Mouse (Mus musculus) forebrain, postnatal 0 days (tissue): ENCODE data around the gene Ddx46. TPM values are rescaled to one million over a fixed set of nuclear protein-coding genes. Genes with fewer than 3 reads are reported as not detected.
"Not testable (repeated sequence)": the region's sequence is repeated elsewhere in the genome, so short reads cannot be mapped to it uniquely, and the experiment has no call there.

ENCODE experiments used
- ATAC-seq: fragments of 200-750 bp; cut with Nextera tagmentation; 2 replicates; pipeline ENCODE4 v1.8.0; 2017; ENCODE audit warnings: mild to moderate bottlenecking, moderate library complexity
- DNase-seq: peaks from one replicate; pipeline ENCODE4 v3.0.0-alpha.2; 2015
- H3K27ac ChIP-seq: fragments of 300-500 bp; sonication (generic); 2 replicates; pipeline ENCODE4 v1.5.1; 2014; ENCODE audit warnings: low read depth, mild to moderate bottlenecking, antibody characterized with exemption, low read length, moderate library complexity, mixed read lengths
- H3K27me3 ChIP-seq: fragments of 300-500 bp; sonication (generic); 2 replicates; pipeline ENCODE4 v1.6.1; 2014; ENCODE audit warnings: mild to moderate bottlenecking, low read length, mixed read lengths; ENCODE audit not compliant: insufficient read depth
- H3K36me3 ChIP-seq: fragments of 300-500 bp; sonication (generic); 2 replicates; pipeline ENCODE4 v1.6.1; 2014; ENCODE audit warnings: mild to moderate bottlenecking, moderate library complexity; ENCODE audit not compliant: insufficient read depth
- H3K4me1 ChIP-seq: fragments of 300-500 bp; sonication (generic); 2 replicates; pipeline ENCODE4 v1.6.1; 2014; ENCODE audit warnings: antibody characterized with exemption; ENCODE audit not compliant: insufficient read depth
- H3K4me2 ChIP-seq: fragments of 300-500 bp; sonication (generic); 2 replicates; pipeline ENCODE4 v1.6.1; 2014; ENCODE audit warnings: low read depth, mild to moderate bottlenecking, moderate library complexity
- H3K4me3 ChIP-seq: fragments of 300-500 bp; sonication (generic); 2 replicates; pipeline ENCODE4 v1.5.1; 2014; ENCODE audit warnings: low read depth, low read length, mixed read lengths
- H3K9ac ChIP-seq: fragments of 300-500 bp; sonication (generic); 2 replicates; pipeline ENCODE4 v1.6.1; 2014; ENCODE audit warnings: mild to moderate bottlenecking
- H3K9me3 ChIP-seq: fragments of 300-500 bp; sonication (generic); 2 replicates; pipeline ENCODE4 v1.6.1; 2016; ENCODE audit warnings: low read length
- CTCF ChIP-seq: sonication (generic); IDR thresholded peaks from 2 replicates; pipeline ENCODE4 v1.5.1; 2016; ENCODE audit warnings: antibody characterized with exemption, control low read depth, low read depth
- WGBS: fragments of 180-500 bp; shearing (Covaris S2); extraction: QIAGEN DNeasy Blood & Tissue Kit; methylation state at CpG from one replicate; pipeline ENCODE4 v1.1.7; 2014; 5-methylcytosine and 5-hydroxymethylcytosine counted together
- polyA plus RNA-seq: library from polyadenylated mRNA; unstranded; fragments of >200 nt; fragmentation: Nextera tagmentation; extraction: Ambion mirVana; gene quantifications from 2 replicates; pipeline ENCODE4 v1.2.1, GENCODE M21; 2015
- total RNA-seq: library from RNA; depleted of rRNA; stranded (reverse); fragments of >200 nt; gene quantifications from 2 replicates; pipeline ENCODE4 v1.2.3, GENCODE M21; 2014

Gene Ddx46
- total and polyA plus RNA-seq, 2 experiments from 2014 or later: 20.1 to 34.7 TPM

- Histone ChIP-seq H3K36me3 (peaks cover 31% of the 10 kb centered on the region), H3K4me3 (no peak overlapping the region), H3K27ac (no peak overlapping the region), H3K4me2 (no peak overlapping the region), H3K27me3 (no peaks in the 10 kb centered on the region), H3K4me1 (no peaks in the 10 kb centered on the region), H3K9ac (no peak overlapping the region), H3K9me3 (no peaks in the 10 kb centered on the region)
- TF ChIP-seq CTCF: no peak
- no peak for DNase-seq
- WGBS: 89% methylated on average over 7 of the region's 7 CpGs
- no peak for ATAC-seq
Measured at GRCm38 (mm10) chr13:55611996-55612395, 22.8 kb upstream of the Ddx46 start.

GRCm38 (mm10) chr13:55613471-55613870 lies 21.4 kb upstream of the Ddx46 start:
- Histone ChIP-seq H3K4me2 (no peak overlapping the region), H3K27ac (no peak overlapping the region), H3K9me3 (no peaks in the 10 kb centered on the region), H3K4me1 (no peaks in the 10 kb centered on the region), H3K36me3 (peaks cover 19% of the 10 kb centered on the region), H3K27me3 (no peaks in the 10 kb centered on the region), H3K9ac (no peak overlapping the region), H3K4me3 (no peak overlapping the region)
- WGBS: 47% methylated on average over 5 of the region's 5 CpGs
- TF ChIP-seq CTCF: no peak
- ATAC-seq (no peak), DNase-seq (no peak)

GRCm38 (mm10) chr13:55619328-55619727 lies 15.5 kb upstream of the Ddx46 start:
- ATAC-seq: no peak
- 98% methylated on average over 4 of the region's 4 CpGs for WGBS
- TF ChIP-seq CTCF: no peak

GRCm38 (mm10) chr13:55620275-55620674 lies 14.6 kb upstream of the Ddx46 start:
- Histone ChIP-seq H3K36me3 (no peaks in the 10 kb centered on the region), H3K4me2 (no peak overlapping the region), H3K27ac (no peak overlapping the region), H3K4me3 (no peak overlapping the region), H3K27me3 (no peaks in the 10 kb centered on the region), H3K9ac (no peak overlapping the region), H3K9me3 (no peaks in the 10 kb centered on the region), H3K4me1 (peaks cover 14% of the 10 kb centered on the region)
- 81% methylated on average over 2 of the region's 2 CpGs for WGBS
- ATAC-seq (no peak), DNase-seq (no peak)
- no peak for TF ChIP-seq CTCF

More at GRCm38 (mm10) chr13:55619328-55619727, 15.5 kb upstream of the Ddx46 start:
- Histone ChIP-seq H3K9me3 (no peaks in the 10 kb centered on the region), H3K4me2 (no peak overlapping the region), H3K27ac (no peak overlapping the region), H3K9ac (no peak overlapping the region), H3K27me3 (no peaks in the 10 kb centered on the region), H3K4me3 (no peak overlapping the region), H3K36me3 (no peaks in the 10 kb centered on the region), H3K4me1 (peaks cover 12% of the 10 kb centered on the region)
- no peak for DNase-seq

- Histone ChIP-seq H3K9ac (peak overlapping the region; percentile 73), H3K4me3 (peak overlapping the region; percentile 83), H3K4me2 (peak overlapping the region; percentile 70), H3K4me1 (peaks cover 14% of the 10 kb centered on the region), H3K27ac (peak overlapping the region; percentile 90)
- not testable (repeated sequence) for H3K9me3 ChIP-seq, H3K27me3 ChIP-seq, H3K36me3 ChIP-seq, DNase-seq
- ATAC-seq: peak; percentile 4; the same call in 1 of the 2 replicates
- WGBS: 16% methylated on average over 19 of the region's 20 CpGs
Measured at GRCm38 (mm10) chr13:55622156-55622648, 12.6 kb upstream of the Ddx46 start.

GRCm38 (mm10) chr13:55622649-55623541 lies 11.9 kb upstream of the Ddx46 start, which contains the start of gene Caml:
Gene Caml (plus strand): TSS chr13:55623005.
- peak within 1 kb of the TSS; percentile 90 for H3K27ac ChIP-seq
- peak within 1 kb of the TSS; percentile 83 for H3K4me3 ChIP-seq
- no peaks in the 10 kb centered on the region for H3K9me3 ChIP-seq
- no peaks in the 10 kb centered on the region for H3K27me3 ChIP-seq
- H3K4me1 ChIP-seq: peaks cover 14% of the 10 kb centered on the region
- ATAC-seq (peak; percentile 99), DNase-seq (peak; percentile 96)
- peak within 1 kb of the TSS; percentile 73 for H3K9ac ChIP-seq
- H3K36me3 ChIP-seq: peaks cover 10% of the 10 kb centered on the region; the same call in 1 of the 2 replicates
- no peak; the same call in 1 of the 2 replicates for TF ChIP-seq CTCF
- 3% methylated on average over 59 of the region's 59 CpGs for WGBS
- H3K4me2 ChIP-seq: peak within 1 kb of the TSS; percentile 70

GRCm38 (mm10) chr13:55635146-55635571 lies 332 bp downstream of the Ddx46 start:
- H3K9me3 ChIP-seq: no peaks in the 10 kb centered on the region
- DNase-seq (peak; percentile 7), ATAC-seq (peak; percentile 50)
- TF ChIP-seq CTCF: no peak
- peak overlapping the region; percentile 78 for H3K9ac ChIP-seq
- peaks cover 4% of the 10 kb centered on the region; the same call in 1 of the 2 replicates for H3K4me1 ChIP-seq
- H3K27ac ChIP-seq: peak overlapping the region; percentile 48; the same call in 1 of the 2 replicates
- H3K27me3 ChIP-seq: no peaks in the 10 kb centered on the region
- peak overlapping the region; percentile 60 for H3K4me2 ChIP-seq
- WGBS: under 1% methylated on average over 40 of the region's 40 CpGs
- H3K4me3 ChIP-seq: peak overlapping the region; percentile 98
- H3K36me3 ChIP-seq: peaks cover 35% of the 10 kb centered on the region
